Mouse (Mus musculus): ENCODE measurements around the gene Tceal1.
A peak's percentile ranks its signal among the peaks of the same experiment; 100 is the strongest.
"Not testable (repeated sequence)": the region's sequence is repeated elsewhere in the genome, so short reads cannot be mapped to it uniquely, and the experiment has no call there.

Tceal1 gene

GRCm38 (mm10) chrX:136707446-136708167 lies at the start of gene Tceal1:
Tceal1 (plus strand) TSS chrX:136707982.
- peak; percentile 2 for DNase-seq (ENCODE audit: low read depth, low spot score)

DNA sequence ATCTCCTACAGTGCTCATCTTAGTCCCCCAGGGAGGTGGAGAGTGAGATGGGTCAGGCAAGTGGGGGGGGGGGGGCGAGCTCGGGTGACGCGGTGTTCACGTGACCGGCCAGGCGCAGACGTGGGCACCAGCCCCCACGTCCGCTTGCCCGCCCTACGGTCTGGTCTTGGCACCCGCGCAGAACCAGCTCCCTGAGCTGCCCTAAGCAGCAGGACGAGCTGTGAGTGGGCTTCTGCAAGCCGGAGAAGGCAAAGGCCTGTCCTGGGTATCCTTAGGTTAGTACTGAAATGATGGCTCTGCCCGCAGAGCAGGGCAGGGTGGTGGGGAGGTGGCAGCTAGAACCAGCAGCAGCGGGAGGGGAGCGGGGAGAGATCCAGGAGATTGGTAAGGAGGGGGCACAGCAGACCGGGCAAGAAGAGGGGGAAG lies 41.5 kb upstream of the Tceal1 start:
- no peak for DNase-seq (ENCODE audit: low read depth, low spot score)

DNA sequence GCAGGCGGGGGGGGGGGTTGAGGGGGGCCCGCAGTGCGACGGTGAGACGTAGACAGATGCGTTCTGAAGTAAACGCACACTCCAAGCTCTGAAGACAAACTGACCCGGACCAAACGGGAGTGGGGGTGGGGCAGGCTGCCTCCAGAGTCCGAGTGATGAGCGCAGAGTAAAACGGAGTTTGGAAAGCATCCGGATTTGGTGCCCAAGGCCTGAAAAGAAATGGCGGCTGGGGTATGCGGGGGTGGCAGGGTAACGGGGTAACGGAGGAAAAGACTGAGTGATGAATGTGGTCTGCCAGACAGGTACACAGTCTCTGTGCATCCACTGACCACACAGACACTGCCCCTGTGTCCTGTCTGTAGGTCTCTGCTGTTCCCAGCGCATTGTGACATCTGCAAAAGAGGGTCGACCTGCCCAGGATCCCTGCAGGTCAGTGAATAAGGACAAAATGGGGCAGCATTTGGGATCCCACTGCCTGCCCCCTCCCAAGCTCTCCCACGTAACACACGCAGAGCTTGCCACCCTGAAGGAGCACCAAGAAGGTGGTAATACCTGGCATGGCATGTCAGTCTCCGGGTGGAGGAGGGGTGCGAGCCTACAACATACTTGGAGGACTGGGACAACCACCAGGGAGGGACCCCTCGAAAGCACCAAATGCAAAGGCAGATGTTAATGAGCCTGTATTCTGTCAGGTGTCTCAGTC lies 40.9 kb upstream of the Tceal1 start:
- DNase-seq (ENCODE audit: low read depth, low spot score), result not testable (repeated sequence)

- DNase-seq (ENCODE audit: low read depth, low spot score), result no peak
Measured at GRCm38 (mm10) chrX:136668794-136669193, 39.0 kb upstream of the Tceal1 start.

DNA sequence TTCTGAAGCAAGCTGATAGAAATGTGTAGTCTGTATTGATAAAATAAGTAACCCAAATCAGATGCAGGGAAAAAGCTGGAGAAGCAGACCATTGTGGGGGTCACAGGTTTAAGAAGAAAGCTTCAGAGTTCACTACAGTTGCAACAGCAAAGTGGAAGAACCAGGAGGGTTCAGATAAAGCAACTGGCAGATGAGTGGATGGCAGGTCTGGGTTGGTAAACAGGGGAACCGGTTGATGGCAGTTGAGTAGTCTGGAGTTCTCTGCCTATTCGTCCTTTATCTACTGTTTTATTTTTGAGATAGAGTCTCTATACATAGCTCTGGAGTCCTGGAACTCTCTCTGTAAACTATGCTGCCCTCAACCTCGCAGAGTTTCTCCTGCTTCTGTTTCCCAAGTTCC lies 26.8 kb upstream of the Tceal1 start:
- no peak for DNase-seq (ENCODE audit: low read depth, low spot score)

DNA sequence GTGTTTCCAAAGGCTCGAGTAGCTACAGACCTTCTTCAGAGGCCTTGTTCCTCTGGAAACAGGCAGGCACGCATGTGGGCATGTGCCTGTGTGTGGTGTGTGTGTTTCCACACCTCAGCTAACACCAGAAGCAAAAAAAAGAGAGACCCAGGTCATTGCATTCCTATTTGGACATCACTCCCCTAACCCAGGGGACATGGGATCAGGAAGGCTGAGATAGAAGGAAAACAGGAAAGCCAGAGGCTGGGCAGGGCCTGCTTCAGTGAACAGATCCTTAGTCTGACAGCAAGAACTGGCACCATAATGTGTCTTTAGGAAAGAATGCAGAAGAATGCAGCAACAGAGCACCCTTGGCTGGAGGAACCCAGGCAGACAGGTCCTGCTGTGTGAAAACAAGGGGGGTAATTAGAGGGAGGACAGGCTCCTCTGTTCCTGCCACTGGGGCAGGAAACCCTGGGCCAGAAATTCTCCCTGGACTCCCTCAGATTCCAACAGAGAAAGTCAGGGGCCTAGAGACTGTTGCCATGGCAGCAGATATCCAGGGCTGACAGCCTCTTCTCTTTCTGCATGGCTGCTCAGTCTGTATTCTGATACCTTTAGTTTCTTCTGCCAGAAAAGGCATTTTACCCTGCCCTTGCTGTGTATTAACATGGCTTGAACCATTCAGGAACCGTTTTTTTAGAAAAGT lies 16.0 kb upstream of the Tceal1 start:
- not testable (repeated sequence) for DNase-seq (ENCODE audit: low read depth, low spot score)

GRCm38 (mm10) chrX:136692294-136692675 lies 15.5 kb upstream of the Tceal1 start:
- DNase-seq (ENCODE audit: low read depth, low spot score), result no peak

DNA sequence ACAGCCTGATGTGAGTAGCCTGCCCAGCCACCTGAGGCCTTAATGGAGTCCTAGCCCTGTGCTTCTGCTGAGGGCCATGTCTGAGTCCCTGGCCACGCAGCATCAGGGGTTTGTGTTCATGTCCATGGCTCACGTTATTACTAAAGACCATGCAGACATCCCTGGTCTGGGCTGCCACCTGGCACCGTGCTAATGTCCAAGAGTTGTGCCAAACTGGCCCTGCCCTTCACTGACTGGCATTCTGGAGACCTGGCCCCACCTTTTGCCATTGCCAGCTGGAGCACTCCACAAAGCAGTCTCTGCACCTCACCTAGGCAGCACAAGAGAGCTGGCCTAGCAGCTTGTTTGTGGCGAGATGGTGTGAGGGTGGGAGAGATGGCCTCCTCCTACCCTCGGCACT lies 14.6 kb upstream of the Tceal1 start:
- no peak for DNase-seq (ENCODE audit: low read depth, low spot score)

- peak; percentile 46 for DNase-seq (ENCODE audit: low read depth, low spot score)
Measured at GRCm38 (mm10) chrX:136708168-136708681, 443 bp downstream of the Tceal1 start.

DNA sequence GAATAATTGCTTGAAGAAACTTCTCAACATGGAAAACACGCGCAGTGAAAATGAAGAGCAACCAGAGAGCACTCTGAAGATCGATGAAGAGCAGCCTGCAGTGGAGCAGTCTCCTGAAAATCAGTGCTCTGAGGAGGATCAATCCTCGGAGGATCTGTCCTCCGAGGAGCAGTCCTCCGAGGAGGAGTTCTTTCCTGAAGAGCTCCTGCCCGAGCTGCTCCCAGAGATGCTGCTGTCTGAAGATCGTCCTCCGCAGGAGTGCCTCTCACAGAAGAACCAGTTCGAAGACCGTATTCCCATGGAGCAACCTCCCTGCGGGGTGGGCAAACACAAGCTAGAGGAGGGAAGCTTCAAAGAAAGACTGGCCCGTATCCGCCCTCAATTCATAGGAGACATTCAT lies 1.0 kb downstream of the Tceal1 start:
- DNase-seq (ENCODE audit: low read depth, low spot score), result no peak

DNA sequence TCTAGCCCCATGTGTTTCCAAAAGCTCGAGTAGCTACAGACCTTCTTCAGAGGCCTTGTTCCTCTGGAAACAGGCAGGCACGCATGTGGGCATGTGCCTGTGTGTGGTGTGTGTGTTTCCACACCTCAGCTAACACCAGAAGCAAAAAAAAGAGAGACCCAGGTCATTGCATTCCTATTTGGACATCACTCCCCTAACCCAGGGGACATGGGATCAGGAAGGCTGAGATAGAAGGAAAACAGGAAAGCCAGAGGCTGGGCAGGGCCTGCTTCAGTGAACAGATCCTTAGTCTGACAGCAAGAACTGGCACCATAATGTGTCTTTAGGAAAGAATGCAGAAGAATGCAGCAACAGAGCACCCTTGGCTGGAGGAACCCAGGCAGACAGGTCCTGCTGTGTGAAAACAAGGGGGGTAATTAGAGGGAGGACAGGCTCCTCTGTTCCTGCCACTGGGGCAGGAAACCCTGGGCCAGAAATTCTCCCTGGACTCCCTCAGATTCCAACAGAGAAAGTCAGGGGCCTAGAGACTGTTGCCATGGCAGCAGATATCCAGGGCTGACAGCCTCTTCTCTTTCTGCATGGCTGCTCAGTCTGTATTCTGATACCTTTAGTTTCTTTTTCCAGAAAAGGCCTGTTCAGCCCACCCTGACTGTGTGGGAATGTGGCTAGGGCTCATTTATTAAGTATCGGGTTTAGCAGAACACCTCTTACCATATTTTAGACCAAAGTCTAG lies 7.1 kb downstream of the Tceal1 start:
- not testable (repeated sequence) for DNase-seq (ENCODE audit: low read depth, low spot score)

DNA sequence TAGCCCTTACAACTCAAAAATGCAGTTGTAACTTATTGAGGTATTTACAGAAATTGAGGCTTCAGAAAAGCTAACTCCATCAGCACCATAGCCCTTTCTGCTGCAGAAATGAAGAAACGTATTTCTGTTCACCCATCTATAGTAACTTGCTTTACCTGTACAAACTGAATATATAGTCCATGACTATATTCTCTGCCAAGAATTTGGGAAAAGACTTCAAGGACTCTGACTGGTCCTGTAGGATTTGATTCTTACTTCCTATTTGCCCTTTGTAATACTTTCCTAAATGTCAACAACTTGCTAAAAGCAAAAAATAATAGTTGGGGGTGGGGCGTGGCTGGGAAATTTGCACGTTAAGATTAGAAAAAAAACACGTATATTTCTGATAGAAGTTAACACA lies 24.2 kb downstream of the Tceal1 start:
- no peak for DNase-seq (ENCODE audit: low read depth, low spot score)

DNA sequence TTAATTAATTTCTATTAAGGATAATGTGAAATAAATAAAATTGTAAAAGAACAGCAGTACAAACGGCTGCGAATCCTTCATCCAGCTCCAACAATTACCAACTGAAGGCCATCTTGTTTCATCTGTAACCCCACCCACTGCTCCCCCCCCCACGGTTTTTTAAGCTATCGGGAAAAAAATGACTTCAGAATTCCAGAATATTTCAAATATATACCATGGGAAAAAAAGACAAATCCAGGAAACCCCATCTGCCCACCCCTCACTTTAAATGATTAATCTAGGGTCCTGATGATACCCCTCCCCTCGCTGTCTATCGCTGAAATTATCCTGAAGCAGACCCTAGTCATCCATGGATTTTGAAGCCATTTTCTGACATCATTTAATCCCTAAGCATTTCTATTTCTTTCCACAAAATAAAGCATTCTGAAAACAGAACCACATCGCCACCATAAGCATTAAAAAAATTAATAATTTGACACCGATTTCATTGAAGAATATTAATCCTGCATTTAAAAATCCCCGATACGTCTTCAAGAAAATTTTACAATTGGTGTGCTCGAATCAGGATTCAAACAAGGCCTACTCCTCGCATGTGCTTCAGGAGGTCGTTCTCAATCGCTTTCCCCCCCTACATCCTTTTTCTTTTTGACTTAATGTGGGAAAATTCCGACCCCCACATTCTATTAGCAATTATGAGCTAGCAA lies 32.5 kb downstream of the Tceal1 start:
- peak; percentile 9 for DNase-seq (ENCODE audit: low read depth, low spot score)

DNA sequence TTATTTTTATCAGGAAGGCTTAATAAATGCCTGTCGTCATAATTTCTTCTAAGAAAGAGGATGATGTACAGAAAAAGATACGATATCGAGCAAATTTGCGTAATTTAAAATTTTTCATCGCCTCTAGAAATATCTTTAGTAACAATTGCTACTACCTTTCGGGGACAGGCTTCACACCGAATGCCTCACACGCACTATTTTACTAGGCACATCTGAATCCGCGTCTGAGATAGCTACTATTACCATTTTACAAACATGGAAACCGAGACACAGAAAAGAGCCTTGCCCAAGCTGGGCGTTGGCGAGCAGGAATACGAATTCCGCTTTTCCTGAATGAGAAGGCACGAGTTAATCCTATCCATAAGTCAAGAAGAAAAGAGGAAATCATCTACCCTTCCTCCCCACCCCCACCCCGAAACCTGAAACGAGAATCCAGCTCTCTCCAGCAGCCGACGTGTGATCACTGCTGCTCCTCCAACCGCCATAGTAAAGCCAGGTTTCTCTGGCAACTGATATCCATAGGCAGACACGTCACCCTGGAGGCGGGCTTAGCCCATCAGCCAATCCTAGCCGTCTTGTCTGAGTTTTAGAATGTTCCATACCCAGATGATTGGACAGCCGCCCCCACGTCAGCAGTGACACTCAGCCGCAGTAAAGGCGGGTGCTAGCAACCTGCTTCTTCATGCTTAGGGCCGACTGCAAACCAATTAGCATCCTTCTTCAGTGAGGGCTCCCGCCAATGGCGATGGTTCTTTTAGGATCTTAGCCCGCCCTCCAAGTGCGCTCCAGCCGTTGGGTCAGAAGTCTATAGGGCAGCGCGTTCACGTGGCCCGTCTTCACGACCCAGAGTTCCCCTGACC lies 33.2 kb downstream of the Tceal1 start:
- peak; percentile 97 for DNase-seq (ENCODE audit: low read depth, low spot score)

DNA sequence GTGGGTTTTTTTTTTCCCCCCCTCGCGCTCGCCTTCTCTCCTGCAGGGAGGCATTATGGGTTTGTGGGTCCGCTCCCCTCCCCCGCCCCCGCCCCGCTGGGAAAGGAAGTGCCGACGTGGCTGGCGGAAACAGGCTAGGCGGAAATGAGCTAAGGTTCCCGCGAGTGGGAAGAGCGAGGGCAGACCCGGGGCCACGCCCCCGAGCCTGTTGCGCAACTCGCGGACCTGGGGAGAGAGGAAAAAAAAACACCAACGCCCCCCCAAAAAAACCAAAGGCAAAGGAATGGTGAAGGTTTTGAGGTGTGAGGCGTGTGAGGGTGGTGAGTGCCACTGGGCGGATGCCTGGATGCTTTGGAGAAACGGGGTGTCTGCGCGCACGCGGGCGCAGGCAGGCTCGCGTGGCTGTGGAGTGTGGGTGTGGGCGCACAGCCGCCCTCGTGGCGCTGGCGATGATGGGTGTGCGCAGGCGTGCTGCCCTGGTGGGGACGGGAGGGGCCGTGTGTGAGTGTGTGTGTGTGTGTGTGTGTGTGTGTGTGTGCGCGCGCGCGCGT lies 33.9 kb downstream of the Tceal1 start:
- DNase-seq (ENCODE audit: low read depth, low spot score), result peak; percentile 92

DNA sequence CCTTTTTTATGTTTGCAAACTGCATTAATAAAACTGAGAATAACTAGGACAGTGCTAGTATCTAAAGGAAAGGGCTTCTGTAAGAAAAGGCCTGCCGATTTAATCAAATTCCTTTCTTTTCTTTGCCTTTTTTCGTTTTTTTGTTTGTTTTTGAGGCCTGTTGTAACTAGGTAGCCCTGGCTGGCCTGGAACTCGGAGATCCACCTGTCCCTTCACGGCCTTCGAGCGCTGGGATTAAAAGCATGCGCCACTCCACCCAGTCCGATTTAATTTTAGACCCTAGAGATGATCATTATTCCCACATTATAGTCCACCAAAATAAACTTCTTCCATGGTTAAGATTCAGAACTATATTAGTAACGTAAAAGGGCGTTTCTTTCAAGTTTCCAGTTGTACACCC lies 34.5 kb downstream of the Tceal1 start:
- DNase-seq (ENCODE audit: low read depth, low spot score), result no peak

DNA sequence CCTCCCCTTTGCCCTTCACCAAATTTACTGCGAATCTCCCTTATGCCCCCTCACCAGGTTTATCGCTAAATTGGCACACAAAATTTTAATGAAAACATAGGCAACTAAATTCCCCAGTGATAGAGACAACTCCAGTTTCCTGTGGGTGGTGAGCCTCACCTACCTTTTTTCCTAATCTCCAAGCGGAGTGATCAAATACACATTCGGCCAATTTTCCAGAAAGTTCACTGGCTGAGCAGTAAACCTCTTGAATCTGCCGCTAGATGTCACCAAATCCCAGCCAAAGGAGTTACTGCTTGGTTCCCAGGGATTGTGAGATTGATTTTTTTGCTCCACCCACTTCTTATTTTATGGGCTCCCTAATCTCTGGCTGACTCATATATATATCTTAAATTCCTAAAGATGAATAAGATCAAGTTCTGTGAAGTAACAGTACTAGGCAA lies 34.9 kb downstream of the Tceal1 start:
- peak; percentile 70 for DNase-seq (ENCODE audit: low read depth, low spot score)

GRCm38 (mm10) chrX:136743459-136743858 lies 35.7 kb downstream of the Tceal1 start, which contains the start of gene Morf4l2:
Morf4l2 (minus strand) TSS chrX:136743690.
- DNase-seq (ENCODE audit: low read depth, low spot score), result no peak

DNA sequence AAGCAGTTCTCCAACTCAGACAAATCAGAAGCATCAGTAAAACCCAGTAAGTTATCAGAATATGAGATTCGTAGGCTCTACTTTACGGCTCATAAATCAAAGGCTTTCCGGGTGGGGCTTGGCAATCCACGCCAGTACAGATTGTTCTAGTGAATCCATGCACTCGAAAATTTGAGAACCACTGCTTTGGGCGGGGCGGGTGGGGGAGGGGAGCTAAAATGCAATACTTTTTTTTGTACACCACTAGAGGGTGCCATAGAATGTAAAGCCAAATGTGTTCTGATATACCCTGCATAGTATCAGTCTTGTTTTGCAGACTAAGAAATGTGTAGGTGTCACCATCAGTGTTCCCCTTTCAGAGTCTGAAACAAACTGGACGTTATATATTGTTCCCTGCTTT lies 36.9 kb downstream of the Tceal1 start:
- DNase-seq (ENCODE audit: low read depth, low spot score), result peak; percentile 9

DNA sequence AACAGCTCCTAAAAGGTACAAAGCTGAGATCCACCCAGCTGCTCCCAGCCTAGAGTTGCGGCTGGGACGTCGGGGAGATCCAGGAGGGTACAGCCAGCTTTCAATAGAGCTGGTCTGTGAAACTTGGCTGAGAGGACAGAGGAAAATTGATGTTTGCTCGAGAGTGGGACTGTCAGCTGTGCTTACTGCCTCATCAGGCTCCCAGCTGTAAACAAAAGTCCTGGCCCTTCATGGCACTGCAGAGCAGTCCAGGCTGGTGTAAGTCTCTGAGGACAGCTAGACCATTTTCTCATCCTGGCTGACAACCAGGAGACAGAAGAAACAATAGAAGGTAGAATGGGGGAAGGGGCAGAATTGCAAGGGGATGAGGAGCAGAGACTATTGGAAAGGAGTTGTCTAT lies 41.5 kb downstream of the Tceal1 start:
- no peak for DNase-seq (ENCODE audit: low read depth, low spot score)
